Mouse (Mus musculus): ENCODE measurements around the gene Heg1. TPM values are rescaled to one million over a fixed set of nuclear protein-coding genes. Genes with fewer than 3 reads are reported as not detected.

The Heg1 gene
- polyA plus RNA-seq, 1 experiment = 28.4 TPM

DNA sequence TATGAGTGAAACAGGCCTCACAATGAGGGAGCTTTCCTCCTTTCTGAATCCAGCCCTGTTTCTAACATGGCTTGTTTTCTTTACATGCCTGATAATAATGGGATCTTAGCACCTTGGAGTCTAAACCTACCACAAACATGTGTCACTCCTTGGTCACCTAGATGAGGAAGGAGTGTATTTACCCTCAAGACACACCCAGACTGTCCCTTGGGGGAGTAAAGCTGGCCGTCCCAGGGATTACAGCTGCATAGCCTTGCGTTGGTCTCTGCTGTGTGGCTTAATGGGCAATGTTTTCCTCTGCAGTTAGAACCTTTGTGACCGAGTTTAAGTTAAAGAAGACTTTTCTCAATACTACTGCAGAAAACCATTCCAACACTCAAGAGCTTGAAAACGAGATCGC, 51.1 kb downstream of the Heg1 start:
- H3K27ac ChIP-seq (ENCODE audit: insufficient read depth, low read depth, low read length) = no peak overlapping the region
- DNase-seq = no peak
- TF ChIP-seq CTCF (conservative IDR thresholded peaks at IDR 0.05; ENCODE audit: insufficient read depth, insufficient read length, low read depth, low read length) (no peak), POLR2A (IDR thresholded peaks at IDR 0.05; ENCODE audit: low read depth, low read length) (no peak)
- H3K27me3 ChIP-seq (replicated peaks; ENCODE audit: control insufficient read depth, insufficient read depth, low read length) = no peaks in the 10 kb centered on the region
- WGBS = 88% methylated on average over 5 of the region's 5 CpGs
- H3K4me3 ChIP-seq (ENCODE audit: insufficient read depth, low read depth, low read length) = no peak overlapping the region
- H3K4me1 ChIP-seq (ENCODE audit: control insufficient read depth, insufficient read depth, low read length) = no peaks in the 10 kb centered on the region; the same call in 1 of the 2 replicates
- no peaks in the 10 kb centered on the region for H3K36me3 ChIP-seq (ENCODE audit: control insufficient read depth, insufficient read depth, low read length)

GRCm38 (mm10) chr16:33735791-33736190, 51.6 kb downstream of the Heg1 start:
- 84% methylated on average over 5 of the region's 5 CpGs for WGBS

GRCm38 (mm10) chr16:33736746-33737145, 52.6 kb downstream of the Heg1 start:
- Histone ChIP-seq H3K36me3 (ENCODE audit: control insufficient read depth, insufficient read depth, low read length) (no peaks in the 10 kb centered on the region), H3K4me1 (ENCODE audit: control insufficient read depth, insufficient read depth, low read length) (no peaks in the 10 kb centered on the region; the same call in 1 of the 2 replicates), H3K27ac (ENCODE audit: insufficient read depth, low read depth, low read length) (no peak overlapping the region), H3K27me3 (replicated peaks; ENCODE audit: control insufficient read depth, insufficient read depth, low read length) (no peaks in the 10 kb centered on the region), H3K4me3 (ENCODE audit: insufficient read depth, low read depth, low read length) (no peak overlapping the region)
- TF ChIP-seq CTCF (conservative IDR thresholded peaks at IDR 0.05; ENCODE audit: insufficient read depth, insufficient read length, low read depth, low read length) = no peak
- TF ChIP-seq POLR2A (IDR thresholded peaks at IDR 0.05; ENCODE audit: low read depth, low read length) = no peak
- no peak for DNase-seq
- WGBS = 74% methylated on average over 6 of the region's 6 CpGs

More at GRCm38 (mm10) chr16:33735791-33736190, 51.6 kb downstream of the Heg1 start:
- Histone ChIP-seq H3K36me3 (ENCODE audit: control insufficient read depth, insufficient read depth, low read length) (no peaks in the 10 kb centered on the region), H3K4me1 (ENCODE audit: control insufficient read depth, insufficient read depth, low read length) (no peaks in the 10 kb centered on the region; the same call in 1 of the 2 replicates), H3K27ac (ENCODE audit: insufficient read depth, low read depth, low read length) (no peak overlapping the region), H3K27me3 (replicated peaks; ENCODE audit: control insufficient read depth, insufficient read depth, low read length) (no peaks in the 10 kb centered on the region), H3K4me3 (ENCODE audit: insufficient read depth, low read depth, low read length) (no peak overlapping the region)
- no peak for DNase-seq
- TF ChIP-seq CTCF (conservative IDR thresholded peaks at IDR 0.05; ENCODE audit: insufficient read depth, insufficient read length, low read depth, low read length) (no peak), POLR2A (IDR thresholded peaks at IDR 0.05; ENCODE audit: low read depth, low read length) (no peak)

- no peaks in the 10 kb centered on the region; the same call in 1 of the 2 replicates for H3K4me1 ChIP-seq (ENCODE audit: control insufficient read depth, insufficient read depth, low read length)
- no peak overlapping the region for H3K4me3 ChIP-seq (ENCODE audit: insufficient read depth, low read depth, low read length)
- WGBS = 64% methylated on average over 7 of the region's 7 CpGs
- TF ChIP-seq CTCF (conservative IDR thresholded peaks at IDR 0.05; ENCODE audit: insufficient read depth, insufficient read length, low read depth, low read length) = no peak
- TF ChIP-seq POLR2A (IDR thresholded peaks at IDR 0.05; ENCODE audit: low read depth, low read length) = no peak
- H3K36me3 ChIP-seq (ENCODE audit: control insufficient read depth, insufficient read depth, low read length) = no peaks in the 10 kb centered on the region
- no peaks in the 10 kb centered on the region for H3K27me3 ChIP-seq (replicated peaks; ENCODE audit: control insufficient read depth, insufficient read depth, low read length)
- no peak for DNase-seq
- H3K27ac ChIP-seq (ENCODE audit: insufficient read depth, low read depth, low read length) = no peak overlapping the region
Measured at GRCm38 (mm10) chr16:33738949-33739719, 55.0 kb downstream of the Heg1 start.

DNA sequence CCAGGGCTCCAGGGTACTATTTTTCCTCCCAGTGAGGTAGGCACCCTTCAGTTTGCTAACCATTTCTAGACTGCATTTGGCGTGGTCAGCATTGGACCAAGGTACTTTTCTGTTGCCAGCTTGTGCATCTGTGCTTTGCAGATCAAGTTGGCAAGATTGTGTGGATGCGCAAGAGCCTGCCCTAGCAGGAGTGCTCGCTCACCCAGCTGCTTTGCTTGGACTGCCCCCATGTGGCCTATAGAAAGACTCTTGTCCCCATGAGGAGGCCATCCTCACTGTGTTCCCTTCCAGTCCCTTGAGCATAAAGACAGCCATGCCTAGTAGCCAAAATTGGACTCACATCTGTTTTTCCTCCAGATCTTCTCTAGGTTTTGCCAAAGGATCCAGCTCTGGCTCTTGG, 55.6 kb downstream of the Heg1 start:
- H3K36me3 ChIP-seq (ENCODE audit: control insufficient read depth, insufficient read depth, low read length) = no peaks in the 10 kb centered on the region
- no peaks in the 10 kb centered on the region; the same call in 1 of the 2 replicates for H3K4me1 ChIP-seq (ENCODE audit: control insufficient read depth, insufficient read depth, low read length)
- WGBS = 40% methylated on average over 3 of the region's 3 CpGs
- TF ChIP-seq POLR2A (IDR thresholded peaks at IDR 0.05; ENCODE audit: low read depth, low read length) (no peak), CTCF (conservative IDR thresholded peaks at IDR 0.05; ENCODE audit: insufficient read depth, insufficient read length, low read depth, low read length) (peak; percentile 79)
- H3K27me3 ChIP-seq (replicated peaks; ENCODE audit: control insufficient read depth, insufficient read depth, low read length) = no peaks in the 10 kb centered on the region
- H3K4me3 ChIP-seq (ENCODE audit: insufficient read depth, low read depth, low read length) = no peak overlapping the region
- peak; percentile 73 for DNase-seq
- no peak overlapping the region; the same call in 1 of the 2 replicates for H3K27ac ChIP-seq (ENCODE audit: insufficient read depth, low read depth, low read length)

DNA sequence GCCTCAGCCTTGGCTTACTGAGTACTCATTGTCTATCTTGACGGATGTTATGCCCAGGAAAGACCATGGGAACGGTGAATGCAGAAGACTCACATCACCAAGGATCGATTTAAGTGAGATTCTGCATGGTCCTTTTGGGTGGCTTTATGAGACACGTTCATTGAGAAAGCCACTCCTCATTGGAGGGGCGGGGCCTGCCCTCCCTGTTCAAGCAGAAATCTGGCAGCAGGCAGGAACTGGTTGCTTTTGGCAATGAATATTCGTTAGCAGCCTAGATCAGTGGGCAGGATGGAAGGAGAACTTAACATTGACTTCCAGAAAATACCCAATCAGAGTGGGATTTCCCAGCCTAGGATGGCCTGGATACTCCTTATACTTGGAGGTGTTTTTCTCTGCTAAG, 56.2 kb downstream of the Heg1 start:
- Histone ChIP-seq H3K4me3 (ENCODE audit: insufficient read depth, low read depth, low read length) (no peak overlapping the region), H3K36me3 (ENCODE audit: control insufficient read depth, insufficient read depth, low read length) (no peaks in the 10 kb centered on the region), H3K4me1 (ENCODE audit: control insufficient read depth, insufficient read depth, low read length) (no peaks in the 10 kb centered on the region; the same call in 1 of the 2 replicates), H3K27me3 (replicated peaks; ENCODE audit: control insufficient read depth, insufficient read depth, low read length) (no peaks in the 10 kb centered on the region), H3K27ac (ENCODE audit: insufficient read depth, low read depth, low read length) (peak overlapping the region; percentile 16; the same call in 1 of the 2 replicates)
- TF ChIP-seq CTCF (conservative IDR thresholded peaks at IDR 0.05; ENCODE audit: insufficient read depth, insufficient read length, low read depth, low read length) (no peak), POLR2A (IDR thresholded peaks at IDR 0.05; ENCODE audit: low read depth, low read length) (no peak)
- 55% methylated on average over 6 of the region's 6 CpGs for WGBS
- DNase-seq = peak; percentile 30

DNA sequence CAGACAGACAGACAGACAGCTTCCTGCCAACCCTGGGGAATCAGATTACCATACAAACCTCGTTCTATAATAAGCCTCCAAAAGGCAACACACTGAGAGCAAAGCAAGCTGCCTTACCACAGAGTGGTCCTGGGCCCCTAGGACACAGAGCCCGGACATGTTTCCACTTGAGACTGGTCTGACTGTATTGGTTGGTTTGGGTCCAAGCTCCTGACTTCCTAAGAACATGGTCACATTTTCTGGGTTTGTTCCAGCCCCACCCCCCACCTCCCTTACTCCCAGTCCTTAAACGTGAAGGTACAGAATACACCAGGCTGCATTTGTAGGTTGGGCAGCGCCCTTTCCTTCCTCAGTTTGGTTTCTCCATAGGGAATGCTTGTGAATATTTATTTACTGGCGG, 57.6 kb downstream of the Heg1 start:
- no peak for DNase-seq
- Histone ChIP-seq H3K27me3 (replicated peaks; ENCODE audit: control insufficient read depth, insufficient read depth, low read length) (no peaks in the 10 kb centered on the region), H3K27ac (ENCODE audit: insufficient read depth, low read depth, low read length) (no peak overlapping the region), H3K4me1 (ENCODE audit: control insufficient read depth, insufficient read depth, low read length) (no peaks in the 10 kb centered on the region; the same call in 1 of the 2 replicates), H3K36me3 (ENCODE audit: control insufficient read depth, insufficient read depth, low read length) (no peaks in the 10 kb centered on the region), H3K4me3 (ENCODE audit: insufficient read depth, low read depth, low read length) (no peak overlapping the region)
- TF ChIP-seq CTCF (conservative IDR thresholded peaks at IDR 0.05; ENCODE audit: insufficient read depth, insufficient read length, low read depth, low read length) = no peak
- TF ChIP-seq POLR2A (IDR thresholded peaks at IDR 0.05; ENCODE audit: low read depth, low read length) = no peak
- 65% methylated on average over 5 of the region's 5 CpGs for WGBS
